Mouse (Mus musculus): ENCODE measurements around the gene Ift88. TPM values are rescaled to one million over a fixed set of nuclear protein-coding genes. Genes with fewer than 3 reads are reported as not detected.
A peak's percentile ranks its signal among the peaks of the same experiment; 100 is the strongest.

Gene Ift88
- polyA plus RNA-seq, 2 experiments, result 1.6 TPM

DNA sequence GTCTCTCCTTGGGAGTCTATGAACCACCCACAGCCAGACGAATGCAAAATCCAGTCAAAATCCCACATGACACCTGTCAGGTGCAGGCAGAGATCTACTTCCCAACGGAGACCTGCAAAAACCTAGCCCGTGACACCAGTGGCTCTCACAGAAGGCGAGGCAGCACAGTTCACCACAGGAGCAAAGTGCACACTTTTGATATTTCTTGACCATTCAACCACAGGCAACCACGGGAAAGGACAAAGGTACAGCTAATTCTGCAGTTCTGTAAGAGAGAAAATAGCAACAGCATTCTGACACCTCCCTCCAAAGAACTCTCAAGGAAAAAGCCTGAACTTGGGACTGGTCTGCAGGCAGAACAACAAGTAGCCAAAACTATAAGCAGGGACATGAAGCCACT is 26.6 kb upstream of the Ift88 start:
- H3K9me3 ChIP-seq (ENCODE audit: control insufficient read depth, low read length), result no peaks in the 10 kb centered on the region
- ATAC-seq (ENCODE audit: insufficient read depth) (no peak), DNase-seq (ENCODE audit: low read depth in 3 of 3, low spot score in 3 of 3) (no peak)
- no peak overlapping the region for H3K4me3 ChIP-seq (ENCODE audit: insufficient read depth in 1 of 2, low read depth in 2 of 2, low read length in 2 of 2)
- H3K9ac ChIP-seq (replicated peaks), result no peak overlapping the region
- H3K27ac ChIP-seq, result no peak overlapping the region
- peaks cover 0 to 10% of the 10 kb centered on the region in 2 experiments; a peak in 3 of 4 replicates for H3K4me1 ChIP-seq (replicated peaks; ENCODE audit: control insufficient read depth in 2 of 2, insufficient read depth in 2 of 2, low read length in 1 of 2)
- no peak overlapping the region for H3K4me2 ChIP-seq (ENCODE audit: low read depth)
- H3K27me3 ChIP-seq (ENCODE audit: control insufficient read depth, insufficient read depth, low read length), result no peaks in the 10 kb centered on the region
- TF ChIP-seq EP300 (IDR thresholded peaks at IDR 0.05; ENCODE audit: low read depth), result no peak
- TF ChIP-seq CTCF (IDR thresholded peaks at IDR 0.05; ENCODE audit: low read depth), result no peak
- WGBS (ENCODE audit: insufficient replicate concordance), result 74% methylated on average over 5 of the region's 5 CpGs
- H3K36me3 ChIP-seq (replicated peaks; ENCODE audit: control insufficient read depth, insufficient read depth, low read depth), result no peaks in the 10 kb centered on the region

DNA sequence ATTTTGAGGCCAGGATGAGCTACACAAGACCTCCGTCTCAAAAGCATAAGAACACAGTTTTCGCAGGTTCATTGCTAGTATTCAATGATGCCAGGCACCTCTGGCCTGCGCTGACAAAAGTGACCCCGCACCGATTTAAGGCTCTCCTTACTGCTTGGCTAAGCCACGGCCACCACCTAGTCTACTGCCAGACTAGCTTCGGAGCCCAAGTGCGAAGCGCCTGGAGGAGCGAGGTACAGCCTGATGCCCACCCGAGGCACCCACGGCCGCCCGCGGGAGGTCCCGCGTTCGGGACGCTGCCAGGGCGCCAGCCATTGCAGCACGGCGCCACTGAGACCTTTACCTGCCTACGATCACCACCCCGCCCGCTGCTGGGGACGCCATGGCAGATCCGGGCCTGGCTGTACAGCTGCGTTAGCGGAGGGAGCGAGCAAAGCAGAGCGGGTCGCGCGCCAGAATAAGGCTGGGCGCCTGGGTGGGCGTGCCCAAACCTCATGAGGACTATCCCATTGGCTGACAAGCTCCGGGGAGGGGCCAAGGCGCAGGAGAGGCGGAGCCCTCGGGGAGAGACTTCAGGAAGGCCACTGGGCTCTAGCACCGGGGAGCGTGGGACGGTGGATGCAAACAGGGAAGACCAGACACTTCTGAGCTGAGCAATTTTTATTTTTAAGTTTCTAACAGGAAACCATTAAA is 25.7 kb upstream of the Ift88 start, which contains the start of gene Cryl1:
Gene Cryl1 (minus strand): TSS at position 465 of the 693 bp plus-strand sequence.
- 2% methylated on average over 43 of the region's 43 CpGs for WGBS (ENCODE audit: insufficient replicate concordance)

DNA sequence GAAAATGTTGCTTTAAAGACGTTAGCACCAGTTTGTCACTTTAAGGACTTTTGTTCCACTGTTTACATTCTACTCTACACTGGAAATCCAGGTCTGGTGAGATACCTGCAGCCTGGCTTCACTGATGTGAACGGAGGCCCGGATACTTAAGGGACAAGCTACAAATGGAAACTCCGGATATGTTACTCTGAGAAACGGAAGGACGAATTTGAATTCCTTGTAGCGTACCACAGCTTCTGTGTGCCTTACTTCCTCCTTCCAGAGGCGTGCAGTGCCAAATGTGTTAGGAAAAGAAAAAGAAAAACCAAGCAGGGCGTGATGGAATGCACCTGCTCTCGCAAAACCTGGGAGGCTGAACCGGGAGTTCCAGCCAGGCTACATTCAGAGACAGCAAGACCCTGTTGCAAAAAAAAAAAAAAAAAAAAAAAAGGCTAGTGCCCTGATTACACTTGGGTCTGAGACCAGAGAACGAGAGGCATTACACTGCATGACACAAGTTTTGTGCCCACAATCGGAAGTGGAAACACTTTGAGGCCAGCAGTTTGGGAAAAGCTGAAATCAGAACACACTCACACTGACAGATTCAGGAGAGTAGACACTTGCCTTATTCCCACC is 24.9 kb upstream of the Ift88 start:
- peaks cover 3 to 13% of the 10 kb centered on the region in 2 experiments; a peak in 3 of 4 replicates for H3K4me1 ChIP-seq (replicated peaks; ENCODE audit: control insufficient read depth in 2 of 2, insufficient read depth in 2 of 2, low read length in 1 of 2)

More for the DNA sequence above, 25.7 kb upstream of the Ift88 start, which contains the start of gene Cryl1:
- Histone ChIP-seq H3K9ac (replicated peaks) (peak within 1 kb of the TSS; percentile 69), H3K4me2 (ENCODE audit: low read depth) (peak within 1 kb of the TSS; percentile 91), H3K36me3 (replicated peaks; ENCODE audit: control insufficient read depth, insufficient read depth, low read depth) (no peaks in the 10 kb centered on the region), H3K27me3 (ENCODE audit: control insufficient read depth, insufficient read depth, low read length) (no peaks in the 10 kb centered on the region), H3K4me1 (replicated peaks; ENCODE audit: control insufficient read depth in 2 of 2, insufficient read depth in 2 of 2, low read length in 1 of 2) (peaks cover 3 to 13% of the 10 kb centered on the region in 2 experiments; a peak in 3 of 4 replicates), H3K9me3 (ENCODE audit: control insufficient read depth, low read length) (no peaks in the 10 kb centered on the region), H3K4me3 (ENCODE audit: insufficient read depth in 1 of 2, low read depth in 2 of 2, low read length in 2 of 2) (peak within 1 kb of the TSS; percentile 65 to 74), H3K27ac (peak within 1 kb of the TSS; percentile 22)
- TF ChIP-seq CTCF (IDR thresholded peaks at IDR 0.05; ENCODE audit: low read depth), result no peak
- TF ChIP-seq EP300 (IDR thresholded peaks at IDR 0.05; ENCODE audit: low read depth), result no peak
- ATAC-seq (ENCODE audit: insufficient read depth) (peak; percentile 99), DNase-seq (ENCODE audit: low read depth in 3 of 3, low spot score in 3 of 3) (peak; percentile 89 to 92 (median 91))

DNA sequence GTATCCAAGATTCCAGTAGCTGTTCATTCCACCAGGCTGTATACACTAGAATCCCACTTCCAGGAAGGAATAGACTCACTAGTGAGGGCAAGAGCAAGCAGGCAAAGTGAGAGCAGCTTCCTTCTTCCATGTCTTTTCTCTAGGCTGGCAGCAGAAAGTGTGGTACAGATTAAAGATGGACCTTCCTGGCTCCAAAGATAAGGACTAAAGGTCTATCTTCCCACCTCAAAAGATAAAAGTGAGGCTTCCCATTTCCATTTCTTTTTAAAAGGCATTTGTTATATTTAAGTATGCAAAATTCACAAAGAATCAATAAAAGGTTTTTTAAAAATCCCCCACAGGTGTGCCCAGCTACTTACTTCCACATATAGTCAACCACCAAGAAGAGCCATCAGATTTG is 21.0 kb upstream of the Ift88 start:
- no peaks in the 10 kb centered on the region for H3K36me3 ChIP-seq (replicated peaks; ENCODE audit: control insufficient read depth, insufficient read depth, low read depth)
- peaks cover 3 to 15% of the 10 kb centered on the region in 2 experiments; a peak in 3 of 4 replicates for H3K4me1 ChIP-seq (replicated peaks; ENCODE audit: control insufficient read depth in 2 of 2, insufficient read depth in 2 of 2, low read length in 1 of 2)
- no peak overlapping the region for H3K4me3 ChIP-seq (ENCODE audit: insufficient read depth in 1 of 2, low read depth in 2 of 2, low read length in 2 of 2)
- no peaks in the 10 kb centered on the region for H3K27me3 ChIP-seq (ENCODE audit: control insufficient read depth, insufficient read depth, low read length)
- no peak overlapping the region for H3K27ac ChIP-seq
- ATAC-seq (ENCODE audit: insufficient read depth) (no peak), DNase-seq (ENCODE audit: low read depth in 3 of 3, low spot score in 3 of 3) (no peak)
- H3K4me2 ChIP-seq (ENCODE audit: low read depth), result no peak overlapping the region
- H3K9me3 ChIP-seq (ENCODE audit: control insufficient read depth, low read length), result no peaks in the 10 kb centered on the region
- no peak for TF ChIP-seq CTCF (IDR thresholded peaks at IDR 0.05; ENCODE audit: low read depth)
- TF ChIP-seq EP300 (IDR thresholded peaks at IDR 0.05; ENCODE audit: low read depth), result no peak
- H3K9ac ChIP-seq (replicated peaks), result no peak overlapping the region

More for the DNA sequence above, 24.9 kb upstream of the Ift88 start:
- no peaks in the 10 kb centered on the region for H3K9me3 ChIP-seq (ENCODE audit: control insufficient read depth, low read length)
- DNase-seq (ENCODE audit: low read depth in 3 of 3, low spot score in 3 of 3) (no peak), ATAC-seq (ENCODE audit: insufficient read depth) (peak; percentile 32; the same call in 1 of the 2 replicates)
- H3K4me2 ChIP-seq (ENCODE audit: low read depth), result peak overlapping the region; percentile 91
- H3K4me3 ChIP-seq (ENCODE audit: insufficient read depth in 1 of 2, low read depth in 2 of 2, low read length in 2 of 2), result peak overlapping the region; percentile 65 to 74
- peak overlapping the region; percentile 22 for H3K27ac ChIP-seq
- 6% methylated on average over 13 of the region's 13 CpGs for WGBS (ENCODE audit: insufficient replicate concordance)
- H3K27me3 ChIP-seq (ENCODE audit: control insufficient read depth, insufficient read depth, low read length), result no peaks in the 10 kb centered on the region
- TF ChIP-seq CTCF (IDR thresholded peaks at IDR 0.05; ENCODE audit: low read depth) (no peak), EP300 (IDR thresholded peaks at IDR 0.05; ENCODE audit: low read depth) (no peak)
- peak overlapping the region; percentile 69 for H3K9ac ChIP-seq (replicated peaks)
- H3K36me3 ChIP-seq (replicated peaks; ENCODE audit: control insufficient read depth, insufficient read depth, low read depth), result no peaks in the 10 kb centered on the region
